Mouse (Mus musculus) heart, embryonic 16.5 days (tissue): ENCODE results near the gene Tpst1. TPM values are rescaled to one million over a fixed set of nuclear protein-coding genes. Genes with fewer than 3 reads are reported as not detected.

Source experiments
- ATAC-seq: fragments of 200-750 bp; cut with Nextera tagmentation; replicated peaks from 2 replicates; pipeline ENCODE4 v1.8.0; 2017; ENCODE audit warnings: moderate number of reproducible peaks; ENCODE audit not compliant: insufficient read depth, low FRiP score; ENCODE audit errors: extremely low read depth
- H3K27ac ChIP-seq: fragments of 300-500 bp; sonication (generic); 2 replicates; pipeline ENCODE4 v1.5.1; 2014; ENCODE audit warnings: mild to moderate bottlenecking, low read length, control low read depth, moderate library complexity
- H3K27me3 ChIP-seq: fragments of 300-500 bp; sonication (generic); 2 replicates; pipeline ENCODE4 v1.6.1; 2014; ENCODE audit warnings: low read length, mixed read lengths; ENCODE audit not compliant: control insufficient read depth, insufficient read depth
- H3K36me3 ChIP-seq: fragments of 300-500 bp; sonication (generic); 2 replicates; pipeline ENCODE4 v1.6.1; 2014; ENCODE audit not compliant: control insufficient read depth, insufficient read depth
- H3K4me1 ChIP-seq: fragments of 300-500 bp; sonication (generic); 2 replicates; pipeline ENCODE4 v1.6.1; 2014; ENCODE audit warnings: low read length, mixed read lengths; ENCODE audit not compliant: control insufficient read depth, insufficient read depth
- H3K4me2 ChIP-seq: fragments of 300-500 bp; sonication (generic); 2 replicates; pipeline ENCODE4 v1.6.1; 2014; ENCODE audit warnings: low read depth, mild to moderate bottlenecking, control low read depth, low read length
- H3K4me3 ChIP-seq: fragments of 300-500 bp; sonication (generic); 2 replicates; pipeline ENCODE4 v1.5.1; 2014; ENCODE audit warnings: mild to moderate bottlenecking, control low read depth, low read length
- H3K9ac ChIP-seq: fragments of 300-500 bp; sonication (generic); 2 replicates; pipeline ENCODE4 v1.6.1; 2014; ENCODE audit warnings: low read length, control low read depth
- H3K9me3 ChIP-seq: fragments of 300-500 bp; sonication (generic); replicated peaks from 2 replicates; pipeline ENCODE4 v1.6.1; 2016; ENCODE audit warnings: low read length; ENCODE audit not compliant: control insufficient read depth
- WGBS: fragments of 180-500 bp; shearing (Covaris S2); extraction: QIAGEN DNeasy Blood & Tissue Kit; methylation state at CpG from one replicate; pipeline ENCODE4 v1.1.7; 2014; 5-methylcytosine and 5-hydroxymethylcytosine counted together
- polyA plus RNA-seq: library from polyadenylated mRNA; unstranded; fragments of >200 nt; fragmentation: Nextera tagmentation; extraction: Ambion mirVana; gene quantifications from 2 replicates; pipeline ENCODE4 v1.2.1, GENCODE M21; 2015

Gene Tpst1
- polyA plus RNA-seq, 1 experiment from 2014 or later, result 26.5 TPM

GRCm38 (mm10) chr5:130037752-130038455 is 35.2 kb upstream of the Tpst1 start:
- Histone ChIP-seq H3K27ac (no peak overlapping the region), H3K4me1 (0 out of 2 replicates have a peak, but pooled peaks cover 3% of the 10 kb centered on the region), H3K9me3 (no peaks in the 10 kb centered on the region), H3K9ac (no peak overlapping the region), H3K4me3 (no peak overlapping the region), H3K4me2 (no peak overlapping the region), H3K36me3 (peaks cover 29% of the 10 kb centered on the region), H3K27me3 (peaks cover 3% of the 10 kb centered on the region)
- WGBS, result 56% methylated on average over 19 of the region's 19 CpGs
- ATAC-seq, result peak; percentile 78

GRCm38 (mm10) chr5:130040797-130041196 is 32.3 kb upstream of the Tpst1 start:
- H3K36me3 ChIP-seq, result peaks cover 25% of the 10 kb centered on the region

GRCm38 (mm10) chr5:130041262-130041661 is 31.9 kb upstream of the Tpst1 start:
- ATAC-seq, result no peak
- Histone ChIP-seq H3K36me3 (peaks cover 25% of the 10 kb centered on the region), H3K9me3 (no peaks in the 10 kb centered on the region), H3K4me1 (0 out of 2 replicates have a peak, but pooled peaks cover 4% of the 10 kb centered on the region), H3K9ac (no peak overlapping the region), H3K4me2 (no peak overlapping the region), H3K4me3 (no peak overlapping the region), H3K27ac (no peak overlapping the region), H3K27me3 (peaks cover 22% of the 10 kb centered on the region)
- 91% methylated on average over 4 of the region's 4 CpGs for WGBS

More at GRCm38 (mm10) chr5:130040797-130041196, 32.3 kb upstream of the Tpst1 start:
- H3K4me2 ChIP-seq, result no peak overlapping the region
- no peaks in the 10 kb centered on the region for H3K9me3 ChIP-seq
- 88% methylated on average over 4 of the region's 4 CpGs for WGBS
- no peak overlapping the region for H3K9ac ChIP-seq
- H3K27me3 ChIP-seq, result peaks cover 21% of the 10 kb centered on the region
- no peak overlapping the region for H3K4me3 ChIP-seq
- no peak for ATAC-seq
- no peak overlapping the region for H3K27ac ChIP-seq
- 0 out of 2 replicates have a peak, but pooled peaks cover 3% of the 10 kb centered on the region for H3K4me1 ChIP-seq

- no peak overlapping the region for H3K9ac ChIP-seq
- H3K27ac ChIP-seq, result no peak overlapping the region
- H3K4me3 ChIP-seq, result no peak overlapping the region
- WGBS, result 86% methylated on average over 3 of the region's 3 CpGs
- peaks cover 36% of the 10 kb centered on the region for H3K36me3 ChIP-seq
- H3K27me3 ChIP-seq, result peaks cover 25% of the 10 kb centered on the region
- H3K4me2 ChIP-seq, result no peak overlapping the region
- H3K9me3 ChIP-seq, result no peaks in the 10 kb centered on the region; the same call in 1 of the 2 replicates
- peaks cover 7% of the 10 kb centered on the region; the same call in 1 of the 2 replicates for H3K4me1 ChIP-seq
- no peak for ATAC-seq
Observed at GRCm38 (mm10) chr5:130043741-130044140, 29.4 kb upstream of the Tpst1 start.

GRCm38 (mm10) chr5:130044201-130044695 is 28.9 kb upstream of the Tpst1 start:
- Histone ChIP-seq H3K4me3 (no peak overlapping the region), H3K27ac (no peak overlapping the region), H3K27me3 (peaks cover 29% of the 10 kb centered on the region), H3K36me3 (peaks cover 36% of the 10 kb centered on the region), H3K9ac (no peak overlapping the region), H3K9me3 (no peaks in the 10 kb centered on the region; the same call in 1 of the 2 replicates), H3K4me1 (peaks cover 7% of the 10 kb centered on the region; the same call in 1 of the 2 replicates), H3K4me2 (no peak overlapping the region)
- WGBS, result 73% methylated on average over 7 of the region's 7 CpGs
- ATAC-seq, result no peak

GRCm38 (mm10) chr5:130046100-130046499 is 27.0 kb upstream of the Tpst1 start:
- H3K4me1 ChIP-seq, result peaks cover 7% of the 10 kb centered on the region; the same call in 1 of the 2 replicates
- no peak overlapping the region for H3K9ac ChIP-seq
- H3K27ac ChIP-seq, result no peak overlapping the region
- no peak overlapping the region for H3K4me3 ChIP-seq
- WGBS, result 80% methylated on average over 7 of the region's 7 CpGs
- ATAC-seq, result no peak
- peaks cover 38% of the 10 kb centered on the region for H3K27me3 ChIP-seq
- no peaks in the 10 kb centered on the region; the same call in 1 of the 2 replicates for H3K9me3 ChIP-seq
- peaks cover 30% of the 10 kb centered on the region for H3K36me3 ChIP-seq
- H3K4me2 ChIP-seq, result no peak overlapping the region

GRCm38 (mm10) chr5:130046589-130046988 is 26.5 kb upstream of the Tpst1 start:
- Histone ChIP-seq H3K27ac (no peak overlapping the region), H3K9ac (no peak overlapping the region), H3K4me1 (peaks cover 7% of the 10 kb centered on the region; the same call in 1 of the 2 replicates), H3K4me3 (no peak overlapping the region), H3K36me3 (peaks cover 29% of the 10 kb centered on the region), H3K9me3 (no peaks in the 10 kb centered on the region; the same call in 1 of the 2 replicates), H3K27me3 (peaks cover 40% of the 10 kb centered on the region), H3K4me2 (no peak overlapping the region)
- peak; percentile 77 for ATAC-seq
- WGBS, result 36% methylated on average over 10 of the region's 10 CpGs

- WGBS, result 66% methylated on average over 6 of the region's 6 CpGs
- H3K9ac ChIP-seq, result no peak overlapping the region
- peaks cover 7% of the 10 kb centered on the region; the same call in 1 of the 2 replicates for H3K4me1 ChIP-seq
- H3K9me3 ChIP-seq, result no peaks in the 10 kb centered on the region; the same call in 1 of the 2 replicates
- H3K36me3 ChIP-seq, result peaks cover 29% of the 10 kb centered on the region
- no peak for ATAC-seq
- peaks cover 40% of the 10 kb centered on the region for H3K27me3 ChIP-seq
- no peak overlapping the region for H3K4me2 ChIP-seq
- H3K27ac ChIP-seq, result no peak overlapping the region
- H3K4me3 ChIP-seq, result no peak overlapping the region
Observed at GRCm38 (mm10) chr5:130047013-130047412, 26.1 kb upstream of the Tpst1 start.
